Mouse (Mus musculus) limb, embryonic 14.5 days (tissue): ENCODE data around the gene Trpc4ap. TPM values are rescaled to one million over a fixed set of nuclear protein-coding genes. Genes with fewer than 3 reads are reported as not detected.

Source experiments
- ATAC-seq: fragments of 200-750 bp; cut with Nextera tagmentation; 2 replicates; pipeline ENCODE4 v1.8.0; 2017; ENCODE audit warnings: low read depth, moderate number of reproducible peaks, moderate TSS enrichment; ENCODE audit not compliant: low FRiP score
- DNase-seq: peaks from one replicate; pipeline ENCODE4 v3.0.0-alpha.2; 2015; ENCODE audit warnings: low spot score
- H3K27ac ChIP-seq: fragments of 300-500 bp; sonication (generic); replicated peaks from 2 replicates; pipeline ENCODE4 v1.5.1; 2014; ENCODE audit warnings: low read depth, mild to moderate bottlenecking, low read length, moderate library complexity, mixed read lengths
- H3K27me3 ChIP-seq: fragments of 300-500 bp; sonication (generic); 2 replicates; pipeline ENCODE4 v1.6.1; 2014; ENCODE audit warnings: low read length, mixed read lengths; ENCODE audit not compliant: control insufficient read depth, insufficient read depth
- H3K36me3 ChIP-seq: fragments of 300-500 bp; sonication (generic); 2 replicates; pipeline ENCODE4 v1.6.1; 2014; ENCODE audit warnings: mild to moderate bottlenecking, low read length, moderate library complexity, mixed read lengths; ENCODE audit not compliant: control insufficient read depth, insufficient read depth
- H3K4me1 ChIP-seq: fragments of 300-500 bp; sonication (generic); 2 replicates; pipeline ENCODE4 v1.6.1; 2014; ENCODE audit warnings: antibody characterized with exemption, low read length, mixed read lengths; ENCODE audit not compliant: control insufficient read depth, insufficient read depth
- H3K4me2 ChIP-seq: fragments of 300-500 bp; sonication (generic); replicated peaks from 2 replicates; pipeline ENCODE4 v1.6.1; 2014; ENCODE audit warnings: low read depth, mild to moderate bottlenecking, low read length, moderate library complexity; ENCODE audit not compliant: severe bottlenecking
- H3K4me3 ChIP-seq: fragments of 300-500 bp; sonication (generic); replicated peaks from 2 replicates; pipeline ENCODE4 v1.5.1; 2014; ENCODE audit warnings: low read length
- H3K9ac ChIP-seq: fragments of 300-500 bp; sonication (generic); 2 replicates; pipeline ENCODE4 v1.6.1; 2014; ENCODE audit warnings: mild to moderate bottlenecking, low read depth, low read length, moderate library complexity; ENCODE audit not compliant: severe bottlenecking
- H3K9me3 ChIP-seq: fragments of 300-500 bp; sonication (generic); 2 replicates; pipeline ENCODE4 v1.6.1; 2016; ENCODE audit warnings: low read length; ENCODE audit not compliant: control insufficient read depth
- POLR2A ChIP-seq: fragments of 200-500 bp; IDR thresholded peaks from 2 replicates; pipeline ENCODE4 v1.8.0; 2012; ENCODE audit warnings: inconsistent platforms, mild to moderate bottlenecking, moderate library complexity, borderline replicate concordance; ENCODE audit not compliant: insufficient read depth, insufficient read length; ENCODE audit errors: extremely low read depth
- WGBS: fragments of 180-500 bp; shearing (Covaris S2); extraction: QIAGEN DNeasy Blood & Tissue Kit; methylation state at CpG from one replicate; pipeline ENCODE4 v1.1.7; 2014; 5-methylcytosine and 5-hydroxymethylcytosine counted together
- polyA plus RNA-seq, 2 experiments: library from polyadenylated mRNA; depleted of rRNA in 1 of 2; stranded (reverse) in 1 of 2; unstranded in 1 of 2; fragments of >200 nt; fragmentation: Nextera tagmentation in 1 of 2; extraction: Ambion mirVana in 1 of 2; gene quantifications; 2 replicates each; pipeline versions ENCODE4 v1.2.1 to v1.2.3; 2012 to 2014

Trpc4ap gene
- polyA plus RNA-seq, 2 experiments = 140 to 166 TPM

GRCm38 (mm10) chr2:155630153-155630552 lies 62.0 kb downstream of the Trpc4ap start:
- Histone ChIP-seq H3K27me3 (peaks cover 70% of the 10 kb centered on the region), H3K4me1 (no peaks in the 10 kb centered on the region), H3K9ac (no peak overlapping the region), H3K27ac (no peak overlapping the region), H3K9me3 (no peaks in the 10 kb centered on the region), H3K36me3 (peaks cover 52% of the 10 kb centered on the region), H3K4me2 (no peak overlapping the region), H3K4me3 (no peak overlapping the region)
- ATAC-seq (no peak), DNase-seq (no peak)
- TF ChIP-seq POLR2A = no peak
- 24% methylated on average over 20 of the region's 20 CpGs for WGBS

GRCm38 (mm10) chr2:155629231-155629661 lies 62.9 kb downstream of the Trpc4ap start:
- DNase-seq = no peak
- Histone ChIP-seq H3K9me3 (no peaks in the 10 kb centered on the region), H3K4me2 (peak overlapping the region; percentile 69), H3K36me3 (peaks cover 43% of the 10 kb centered on the region), H3K4me3 (peak overlapping the region; percentile 36), H3K27ac (no peak overlapping the region), H3K27me3 (peaks cover 70% of the 10 kb centered on the region), H3K4me1 (no peaks in the 10 kb centered on the region), H3K9ac (0 out of 2 replicates have a peak overlapping the region, but pooled peaks have one; percentile 38)
- WGBS = 2% methylated on average over 18 of the region's 35 CpGs
- TF ChIP-seq POLR2A = no peak
- peak; percentile 44; the same call in 1 of the 2 replicates for ATAC-seq

- Histone ChIP-seq H3K27ac (no peak overlapping the region), H3K4me2 (no peak overlapping the region), H3K27me3 (peaks cover 70% of the 10 kb centered on the region), H3K4me1 (no peaks in the 10 kb centered on the region), H3K4me3 (no peak overlapping the region), H3K36me3 (peaks cover 36% of the 10 kb centered on the region), H3K9me3 (no peaks in the 10 kb centered on the region), H3K9ac (no peak overlapping the region)
- DNase-seq = no peak
- no peak for ATAC-seq
- WGBS = 78% methylated on average over 13 of the region's 13 CpGs
- no peak for TF ChIP-seq POLR2A
Measured at GRCm38 (mm10) chr2:155628519-155628918, 63.7 kb downstream of the Trpc4ap start.

GRCm38 (mm10) chr2:155628112-155628511 lies 64.1 kb downstream of the Trpc4ap start:
- DNase-seq (no peak), ATAC-seq (no peak)
- H3K27ac ChIP-seq = no peak overlapping the region
- no peak for TF ChIP-seq POLR2A
- H3K27me3 ChIP-seq = peaks cover 66% of the 10 kb centered on the region
- H3K4me2 ChIP-seq = no peak overlapping the region
- no peaks in the 10 kb centered on the region for H3K4me1 ChIP-seq
- WGBS = 85% methylated on average over 9 of the region's 9 CpGs
- no peak overlapping the region for H3K9ac ChIP-seq
- H3K4me3 ChIP-seq = no peak overlapping the region
- peaks cover 31% of the 10 kb centered on the region for H3K36me3 ChIP-seq
- no peaks in the 10 kb centered on the region for H3K9me3 ChIP-seq

GRCm38 (mm10) chr2:155627030-155627738 lies 65.0 kb downstream of the Trpc4ap start:
- peak; percentile 66 for DNase-seq

More at GRCm38 (mm10) chr2:155627030-155627738, 65.0 kb downstream of the Trpc4ap start:
- H3K4me3 ChIP-seq = no peak overlapping the region
- no peak overlapping the region for H3K27ac ChIP-seq
- H3K9me3 ChIP-seq = no peaks in the 10 kb centered on the region
- TF ChIP-seq POLR2A = no peak
- no peak for ATAC-seq
- H3K9ac ChIP-seq = no peak overlapping the region
- H3K36me3 ChIP-seq = peaks cover 22% of the 10 kb centered on the region
- WGBS = 53% methylated on average over 21 of the region's 21 CpGs
- H3K27me3 ChIP-seq = peaks cover 56% of the 10 kb centered on the region
- no peak overlapping the region for H3K4me2 ChIP-seq
- H3K4me1 ChIP-seq = no peaks in the 10 kb centered on the region
